8 mouse cellular contexts compared by ENCODE assay signal in genomic region chr11:96003969-96004792, GRCm38 (mm10). TPM values are rescaled to one million over a fixed set of nuclear protein-coding genes. Genes with fewer than 3 reads are reported as not detected.
DNase-seq lines count a peak whose midpoint lies in the region; ATAC-seq lines count a peak whose summit lies in the region.

No protein-coding gene starts in this region.

- under 1% methylated on average over 31 of the region's 32 CpGs for WGBS in forebrain, embryonic 16.5 days
- under 1% methylated on average over 26 of the region's 32 CpGs for WGBS in liver, embryonic 12.5 days (ENCODE audit: insufficient replicate concordance)

- H3K27ac ChIP-seq in forebrain, embryonic 16.5 days (ENCODE audit: low read length), result peak overlapping the region; percentile 94
- peak overlapping the region; percentile 89 for H3K27ac ChIP-seq in liver, embryonic 12.5 days

- no peak for ATAC-seq in forebrain, embryonic 16.5 days
- no peak for ATAC-seq in liver, embryonic 12.5 days
- ATAC-seq in megakaryocyte progenitor cell, adult 5-6 weeks (replicated peaks; ENCODE audit: poor library complexity), result no peak

- no peaks in the 10 kb centered on the region for H3K9me3 ChIP-seq in forebrain, embryonic 16.5 days (ENCODE audit: control insufficient read depth, low read length)
- no peaks in the 10 kb centered on the region for H3K9me3 ChIP-seq in liver, embryonic 12.5 days (replicated peaks)

- H3K4me3 ChIP-seq in forebrain, embryonic 16.5 days (replicated peaks; ENCODE audit: low read length), result peak overlapping the region; percentile 81
- H3K4me3 ChIP-seq in liver, embryonic 12.5 days, result peak overlapping the region; percentile 83

- 0 out of 2 replicates have a peak, but pooled peaks cover 3% of the 10 kb centered on the region for H3K27me3 ChIP-seq in forebrain, embryonic 16.5 days (replicated peaks; ENCODE audit: control insufficient read depth, insufficient read depth, low read length)
- H3K27me3 ChIP-seq in liver, embryonic 12.5 days (replicated peaks), result peaks cover 11% of the 10 kb centered on the region

- peak; percentile 37 to 42 for DNase-seq in cerebellum, postnatal 10 days
- no peak for DNase-seq in cerebellum, adult 11 months
- DNase-seq in 3T3-L1 (ENCODE audit: low read depth, low spot score), result peak; percentile 56
- no peak for DNase-seq in ovary, postnatal 14 days (ENCODE audit: low spot score)
- no peak for DNase-seq in ovary, adult 18-20 months (ENCODE audit: low spot score)

- H3K36me3 ChIP-seq in forebrain, embryonic 16.5 days (ENCODE audit: control insufficient read depth, insufficient read depth), result no peaks in the 10 kb centered on the region
- H3K36me3 ChIP-seq in liver, embryonic 12.5 days, result peaks cover 22% of the 10 kb centered on the region; the same call in 1 of the 2 replicates

- peaks cover 26% of the 10 kb centered on the region for H3K4me1 ChIP-seq in forebrain, embryonic 16.5 days (replicated peaks; ENCODE audit: control insufficient read depth, insufficient read depth, low read length)
- peaks cover 86% of the 10 kb centered on the region for H3K4me1 ChIP-seq in liver, embryonic 12.5 days

- peak overlapping the region; percentile 74 for H3K4me2 ChIP-seq in forebrain, embryonic 16.5 days (ENCODE audit: low read length)
- peak overlapping the region; percentile 100 for H3K4me2 ChIP-seq in liver, embryonic 12.5 days

- H3K9ac ChIP-seq in forebrain, embryonic 16.5 days (replicated peaks; ENCODE audit: low read depth, low read length), result peak overlapping the region; percentile 76
- peak overlapping the region; percentile 89 for H3K9ac ChIP-seq in liver, embryonic 12.5 days

RNA-seq across cellular contexts. Expression of gene Igf2bp1, which starts 1.6 kb away (rescaled TPM):
- 20.2 and 22.4 TPM in 2 replicates for polyA plus RNA-seq in forebrain, embryonic 16.5 days (2015; fragmentation: Nextera tagmentation; extraction: Ambion mirVana)
- 33.8 and 38.3 TPM in 2 replicates for polyA plus RNA-seq in liver, embryonic 12.5 days (2016; fragmentation: Nextera tagmentation; extraction: Ambion mirVana)
- total RNA-seq in megakaryocyte progenitor cell, adult 5-6 weeks (2015), result not detected in 2 replicates
- not detected in 2 replicates for total RNA-seq in megakaryocyte progenitor cell, adult 5-6 weeks (2017)

RNA-seq across cellular contexts. Expression of gene Gip, which starts 20.2 kb away (rescaled TPM):
- polyA plus RNA-seq in forebrain, embryonic 16.5 days (2015; fragmentation: Nextera tagmentation; extraction: Ambion mirVana), result not detected in 2 replicates
- not detected in 2 replicates for polyA plus RNA-seq in liver, embryonic 12.5 days (2016; fragmentation: Nextera tagmentation; extraction: Ambion mirVana)
- not detected in 2 replicates for total RNA-seq in megakaryocyte progenitor cell, adult 5-6 weeks (2015)
- total RNA-seq in megakaryocyte progenitor cell, adult 5-6 weeks (2017), result not detected in 2 replicates

RNA-seq across cellular contexts. Expression of gene Snf8, which starts 30.5 kb away (rescaled TPM):
- polyA plus RNA-seq in forebrain, embryonic 16.5 days (2015; fragmentation: Nextera tagmentation; extraction: Ambion mirVana), result 113 and 129 TPM in 2 replicates
- 100 and 108 TPM in 2 replicates for polyA plus RNA-seq in liver, embryonic 12.5 days (2016; fragmentation: Nextera tagmentation; extraction: Ambion mirVana)
- total RNA-seq in megakaryocyte progenitor cell, adult 5-6 weeks (2015), result 71.4 and 78.1 TPM in 2 replicates
- 51.6 and 56.1 TPM in 2 replicates for total RNA-seq in megakaryocyte progenitor cell, adult 5-6 weeks (2017)

Comparison
In these comparisons a context has a peak if more than half of its experiments do, and no peak if none do; other contexts are left out.
1. DNase-seq: peak in cerebellum, postnatal 10 days (2 of 2) and 3T3-L1 (single experiment); none in cerebellum, adult 11 months (single experiment), ovary, postnatal 14 days (single experiment) and ovary, adult 18-20 months (single experiment).